Mouse (Mus musculus) right cerebral cortex, postnatal 36 days (tissue): Measurements from ENCODE around the gene Usp32.
A peak's percentile ranks its signal among the peaks of the same experiment; 100 is the strongest.

Source experiments
- DNase-seq, 2 experiments: peaks; one replicate each; pipeline ENCODE4 v3.0.0; 2022; ENCODE audit warnings: low spot score in 2 of 2, mixed read lengths in 1 of 2

The Usp32 gene

GRCm38 (mm10) chr11:85123267-85123992, 16.5 kb downstream of the Usp32 start:
- no peak for DNase-seq

GRCm38 (mm10) chr11:85122073-85122472, 17.9 kb downstream of the Usp32 start:
- no peak for DNase-seq

GRCm38 (mm10) chr11:85117160-85117559, 22.8 kb downstream of the Usp32 start:
- no peak for DNase-seq

- no peak for DNase-seq
These were observed 23.7 kb downstream of the Usp32 start for GRCm38 (mm10) chr11:85116084-85116844.

GRCm38 (mm10) chr11:85109957-85110356, 30.0 kb downstream of the Usp32 start:
- no peak for DNase-seq

- DNase-seq, result no peak
These were observed 32.7 kb downstream of the Usp32 start for GRCm38 (mm10) chr11:85107217-85107616.

GRCm38 (mm10) chr11:85105836-85106235, 34.1 kb downstream of the Usp32 start:
- no peak for DNase-seq

- no peak for DNase-seq
These were observed 36.2 kb downstream of the Usp32 start for GRCm38 (mm10) chr11:85103763-85104162.

GRCm38 (mm10) chr11:85095116-85095515, 44.8 kb downstream of the Usp32 start:
- DNase-seq, result no peak

- DNase-seq, result no peak
These were observed 53.7 kb downstream of the Usp32 start for GRCm38 (mm10) chr11:85086253-85086652.

GRCm38 (mm10) chr11:85067871-85068270, 72.1 kb downstream of the Usp32 start:
- DNase-seq, result no peak

- no peak for DNase-seq
These were observed 81.4 kb downstream of the Usp32 start for GRCm38 (mm10) chr11:85058562-85058961.

GRCm38 (mm10) chr11:85057544-85057943, 82.4 kb downstream of the Usp32 start:
- DNase-seq, result no peak

- DNase-seq, result no peak
These were observed 83.1 kb downstream of the Usp32 start for GRCm38 (mm10) chr11:85056901-85057300.

- DNase-seq, result no peak
These were observed 84.4 kb downstream of the Usp32 start for GRCm38 (mm10) chr11:85055561-85055960.

GRCm38 (mm10) chr11:85039256-85039655, 100.7 kb downstream of the Usp32 start:
- DNase-seq, result no peak

GRCm38 (mm10) chr11:85013121-85013520, 126.8 kb downstream of the Usp32 start:
- DNase-seq, result no peak

- DNase-seq, result peak in 1 of 2 experiments; percentile 42
These were observed 136.4 kb downstream of the Usp32 start for GRCm38 (mm10) chr11:85003566-85003965.

GRCm38 (mm10) chr11:84995241-84995640, 144.7 kb downstream of the Usp32 start:
- no peak for DNase-seq

- DNase-seq, result no peak
These were observed 147.0 kb downstream of the Usp32 start for GRCm38 (mm10) chr11:84992996-84993395.

- DNase-seq, result peak in 1 of 2 experiments; percentile 35
These were observed 151.5 kb downstream of the Usp32 start for GRCm38 (mm10) chr11:84988341-84988919.

- DNase-seq, result no peak
These were observed 154.5 kb downstream of the Usp32 start for GRCm38 (mm10) chr11:84985421-84985820.

GRCm38 (mm10) chr11:84980697-84981096, 159.3 kb downstream of the Usp32 start:
- no peak for DNase-seq
